Mouse (Mus musculus) lung, postnatal 0 days (tissue): ENCODE results near the gene H13. TPM values are rescaled to one million over a fixed set of nuclear protein-coding genes. Genes with fewer than 3 reads are reported as not detected.
A peak's percentile ranks its signal among the peaks of the same experiment; 100 is the strongest.

Experiments used
- ATAC-seq: fragments of 200-750 bp; cut with Nextera tagmentation; 2 replicates; pipeline ENCODE4 v1.8.0; 2017; ENCODE audit warnings: moderate library complexity
- DNase-seq: peaks from one replicate; pipeline ENCODE4 v3.0.0-alpha.2; 2016; ENCODE audit warnings: low spot score
- H3K27ac ChIP-seq: fragments of 300-500 bp; sonication (generic); 2 replicates; pipeline ENCODE4 v1.5.1; 2014; ENCODE audit warnings: antibody characterized with exemption, mild to moderate bottlenecking, low read length, mixed read lengths
- H3K27me3 ChIP-seq: fragments of 300-500 bp; sonication (generic); replicated peaks from 2 replicates; pipeline ENCODE4 v1.6.1; 2014; ENCODE audit warnings: low read length, mixed read lengths; ENCODE audit not compliant: insufficient read depth
- H3K36me3 ChIP-seq: fragments of 300-500 bp; sonication (generic); 2 replicates; pipeline ENCODE4 v1.6.1; 2014; ENCODE audit warnings: low read length, mixed read lengths; ENCODE audit not compliant: insufficient read depth
- H3K4me1 ChIP-seq: fragments of 300-500 bp; sonication (generic); 2 replicates; pipeline ENCODE4 v1.6.1; 2014; ENCODE audit warnings: antibody characterized with exemption, low read depth, low read length, mixed read lengths; ENCODE audit not compliant: insufficient read depth
- H3K4me2 ChIP-seq: fragments of 300-500 bp; sonication (generic); replicated peaks from 2 replicates; pipeline ENCODE4 v1.6.1; 2014; ENCODE audit warnings: low read depth, mild to moderate bottlenecking, low read length, moderate library complexity, mixed read lengths
- H3K4me3 ChIP-seq: fragments of 300-500 bp; sonication (generic); 2 replicates; pipeline ENCODE4 v1.5.1; 2014; ENCODE audit warnings: low read depth, low read length
- H3K9ac ChIP-seq: fragments of 300-500 bp; sonication (generic); replicated peaks from 2 replicates; pipeline ENCODE4 v1.6.1; 2014; ENCODE audit warnings: low read depth, mild to moderate bottlenecking
- H3K9me3 ChIP-seq: fragments of 300-500 bp; sonication (generic); 2 replicates; pipeline ENCODE4 v1.6.1; 2016; ENCODE audit warnings: low read length, mixed read lengths
- CTCF ChIP-seq: IDR thresholded peaks from 2 replicates; pipeline ENCODE4 v1.5.1; 2016; ENCODE audit warnings: antibody characterized with exemption, mild to moderate bottlenecking
- EP300 ChIP-seq: IDR thresholded peaks from 2 replicates; pipeline ENCODE4 v1.6.1; 2016; ENCODE audit warnings: antibody characterized with exemption, mild to moderate bottlenecking, control low read depth
- WGBS: fragments of 180-500 bp; shearing (Covaris S2); extraction: QIAGEN DNeasy Blood & Tissue Kit; methylation state at CpG from one replicate; pipeline ENCODE4 v1.1.7; 2014; 5-methylcytosine and 5-hydroxymethylcytosine counted together
- polyA plus RNA-seq: library from polyadenylated mRNA; unstranded; fragments of >200 nt; fragmentation: Nextera tagmentation; extraction: Ambion mirVana; gene quantifications from 2 replicates; pipeline ENCODE4 v1.2.1, GENCODE M21; 2015

H13 gene
- polyA plus RNA-seq, 1 experiment from 2014 or later, result 127 TPM

GRCm38 (mm10) chr2:152709066-152709465 lies 39.8 kb downstream of the H13 start:
- no peak for ATAC-seq
- H3K27ac ChIP-seq, result 0 out of 2 replicates have a peak overlapping the region, but pooled peaks have one; percentile 29
- H3K4me3 ChIP-seq, result no peak overlapping the region
- no peak for TF ChIP-seq CTCF
- no peak for TF ChIP-seq EP300
- peaks cover 9% of the 10 kb centered on the region; the same call in 1 of the 2 replicates for H3K36me3 ChIP-seq
- H3K9ac ChIP-seq, result no peak overlapping the region
- H3K9me3 ChIP-seq, result no peaks in the 10 kb centered on the region
- H3K4me2 ChIP-seq, result no peak overlapping the region
- WGBS, result 69% methylated on average over 5 of the region's 5 CpGs
- no peaks in the 10 kb centered on the region for H3K27me3 ChIP-seq
- H3K4me1 ChIP-seq, result peaks cover 22% of the 10 kb centered on the region
- DNase-seq, result no peak

GRCm38 (mm10) chr2:152716241-152716772 lies 47.0 kb downstream of the H13 start:
- TF ChIP-seq CTCF, result no peak
- no peak for TF ChIP-seq EP300
- no peaks in the 10 kb centered on the region for H3K36me3 ChIP-seq
- no peak overlapping the region for H3K9ac ChIP-seq
- no peaks in the 10 kb centered on the region for H3K4me1 ChIP-seq
- 30% methylated on average over 6 of the region's 6 CpGs for WGBS
- DNase-seq, result peak; percentile 48
- no peaks in the 10 kb centered on the region for H3K27me3 ChIP-seq
- H3K27ac ChIP-seq, result no peak overlapping the region
- peak; percentile 72 for ATAC-seq
- no peak overlapping the region for H3K4me3 ChIP-seq
- no peak overlapping the region for H3K4me2 ChIP-seq
- no peaks in the 10 kb centered on the region for H3K9me3 ChIP-seq

GRCm38 (mm10) chr2:152717652-152718051 lies 48.4 kb downstream of the H13 start:
- no peaks in the 10 kb centered on the region for H3K36me3 ChIP-seq
- H3K4me1 ChIP-seq, result no peaks in the 10 kb centered on the region
- no peaks in the 10 kb centered on the region for H3K9me3 ChIP-seq
- TF ChIP-seq EP300, result no peak
- no peak for TF ChIP-seq CTCF
- H3K27ac ChIP-seq, result no peak overlapping the region
- whole genome bisulfite sequencing, result 70% methylated on average over 11 of the region's 11 CpGs
- DNase-seq (no peak), ATAC-seq (no peak)
- H3K27me3 ChIP-seq, result no peaks in the 10 kb centered on the region
- H3K9ac ChIP-seq, result no peak overlapping the region
- H3K4me2 ChIP-seq, result no peak overlapping the region
- H3K4me3 ChIP-seq, result no peak overlapping the region

GRCm38 (mm10) chr2:152718076-152718475 lies 48.8 kb downstream of the H13 start:
- Histone ChIP-seq H3K4me3 (no peak overlapping the region), H3K27me3 (no peaks in the 10 kb centered on the region), H3K9me3 (no peaks in the 10 kb centered on the region), H3K27ac (no peak overlapping the region), H3K4me2 (no peak overlapping the region), H3K4me1 (no peaks in the 10 kb centered on the region), H3K36me3 (no peaks in the 10 kb centered on the region), H3K9ac (no peak overlapping the region)
- WGBS, result 43% methylated on average over 6 of the region's 6 CpGs
- TF ChIP-seq EP300 (no peak), CTCF (no peak)
- ATAC-seq, result no peak
- no peak for DNase-seq

- Histone ChIP-seq H3K27me3 (no peaks in the 10 kb centered on the region), H3K36me3 (no peaks in the 10 kb centered on the region), H3K4me3 (peak overlapping the region; percentile 23; the same call in 1 of the 2 replicates), H3K27ac (no peak overlapping the region), H3K9ac (no peak overlapping the region), H3K4me1 (peaks cover 26% of the 10 kb centered on the region), H3K9me3 (no peaks in the 10 kb centered on the region), H3K4me2 (peak overlapping the region; percentile 50)
- TF ChIP-seq CTCF (no peak), EP300 (no peak; the same call in 1 of the 2 replicates)
- ATAC-seq (peak; percentile 67), DNase-seq (peak; percentile 68)
- 9% methylated on average over 37 of the region's 37 CpGs for WGBS
These were observed 54.5 kb downstream of the H13 start for GRCm38 (mm10) chr2:152723651-152724331.

- peaks cover 30% of the 10 kb centered on the region for H3K4me1 ChIP-seq
- no peaks in the 10 kb centered on the region for H3K36me3 ChIP-seq
- no peak for TF ChIP-seq EP300
- TF ChIP-seq CTCF, result no peak
- H3K9me3 ChIP-seq, result no peaks in the 10 kb centered on the region
- H3K4me2 ChIP-seq, result peak overlapping the region; percentile 50
- 46% methylated on average over 3 of the region's 3 CpGs for WGBS
- ATAC-seq (no peak), DNase-seq (no peak)
- no peaks in the 10 kb centered on the region for H3K27me3 ChIP-seq
- no peak overlapping the region for H3K4me3 ChIP-seq
- no peak overlapping the region for H3K27ac ChIP-seq
- no peak overlapping the region for H3K9ac ChIP-seq
These were observed 55.1 kb downstream of the H13 start for GRCm38 (mm10) chr2:152724332-152724723.
